8 mouse cellular contexts compared by ENCODE assay signal in the genomic region with DNA sequence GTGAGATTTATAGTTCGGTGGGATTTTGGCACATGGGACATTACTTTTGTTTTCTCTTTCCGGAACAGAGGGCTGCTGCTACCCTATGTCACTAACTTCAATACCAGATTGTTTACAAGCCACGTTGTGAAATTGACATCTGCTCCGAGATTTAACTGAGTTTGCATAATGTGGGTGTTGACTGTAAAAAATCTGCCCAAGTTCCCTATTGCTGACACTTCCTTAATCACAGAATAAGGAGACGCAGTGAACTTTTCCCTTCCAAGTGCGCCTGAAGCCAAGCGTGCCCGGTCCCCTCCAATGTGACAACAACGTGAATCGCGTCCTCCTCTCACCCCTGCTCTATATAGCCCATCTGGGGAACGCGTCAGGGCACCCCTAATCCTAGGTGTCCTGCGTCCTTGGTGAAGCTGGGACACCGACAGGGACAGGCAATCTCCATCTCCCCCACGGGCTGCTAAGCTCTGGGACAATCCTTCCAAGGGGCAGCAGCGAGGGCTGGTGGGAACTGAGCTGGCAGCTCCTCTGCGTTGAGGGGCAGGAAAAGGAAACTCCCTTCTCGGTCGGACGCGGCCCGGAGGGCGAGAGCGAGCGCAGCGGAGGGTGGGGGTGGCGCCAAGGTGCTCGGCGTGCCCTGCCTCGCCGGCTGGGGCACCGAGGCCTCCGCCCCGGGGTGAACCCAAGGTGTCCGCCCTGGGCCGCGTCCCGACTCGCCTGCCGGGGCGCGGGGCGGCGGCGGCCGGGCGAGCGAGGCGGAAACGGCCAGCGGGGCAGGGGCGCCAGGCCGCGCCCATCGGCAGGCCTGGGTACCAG. TPM values are rescaled to one million over a fixed set of nuclear protein-coding genes. Genes with fewer than 3 reads are reported as not detected.
DNase-seq lines count a peak whose midpoint lies in the region; ATAC-seq lines count a peak whose summit lies in the region.

No protein-coding gene starts in this region.

- peak overlapping the region; percentile 98 for H3K27ac ChIP-seq in embryonic facial prominence, embryonic 13.5 days
- H3K27ac ChIP-seq in limb, embryonic 13.5 days: peak overlapping the region; percentile 98
- H3K27ac ChIP-seq in midbrain, embryonic 14.5 days (replicated peaks; ENCODE audit: low read depth, low read length): peak overlapping the region; percentile 98

- peak overlapping the region; percentile 85 for H3K4me3 ChIP-seq in embryonic facial prominence, embryonic 13.5 days
- H3K4me3 ChIP-seq in limb, embryonic 13.5 days: peak overlapping the region; percentile 85
- H3K4me3 ChIP-seq in midbrain, embryonic 14.5 days (replicated peaks; ENCODE audit: low read depth, low read length): peak overlapping the region; percentile 83

- H3K4me2 ChIP-seq in embryonic facial prominence, embryonic 13.5 days: peak overlapping the region; percentile 80
- H3K4me2 ChIP-seq in limb, embryonic 13.5 days (replicated peaks): peak overlapping the region; percentile 88
- H3K4me2 ChIP-seq in midbrain, embryonic 14.5 days (ENCODE audit: low read length): peak overlapping the region; percentile 84

- ATAC-seq in embryonic facial prominence, embryonic 13.5 days (ENCODE audit: insufficient number of reproducible peaks, insufficient read depth, low FRiP score, low TSS enrichment, low read depth): peak; percentile 57
- ATAC-seq in limb, embryonic 13.5 days (ENCODE audit: low FRiP score, low read depth): peak; percentile 16
- ATAC-seq in midbrain, embryonic 14.5 days (ENCODE audit: low FRiP score, low TSS enrichment): peak; percentile 58; the same call in 1 of the 2 replicates

- WGBS in embryonic facial prominence, embryonic 13.5 days: under 1% methylated on average over 40 of the region's 56 CpGs
- under 1% methylated on average over 37 of the region's 56 CpGs for WGBS in limb, embryonic 13.5 days
- WGBS in midbrain, embryonic 14.5 days: under 1% methylated on average over 56 of the region's 56 CpGs

- H3K27me3 ChIP-seq in embryonic facial prominence, embryonic 13.5 days: no peaks in the 10 kb centered on the region
- no peaks in the 10 kb centered on the region for H3K27me3 ChIP-seq in limb, embryonic 13.5 days
- H3K27me3 ChIP-seq in midbrain, embryonic 14.5 days (ENCODE audit: control insufficient read depth, insufficient read depth, low read length): no peaks in the 10 kb centered on the region

- peak overlapping the region; percentile 87 for H3K9ac ChIP-seq in embryonic facial prominence, embryonic 13.5 days
- H3K9ac ChIP-seq in limb, embryonic 13.5 days: peak overlapping the region; percentile 93
- peak overlapping the region; percentile 88 for H3K9ac ChIP-seq in midbrain, embryonic 14.5 days (replicated peaks; ENCODE audit: low read length)

- H3K36me3 ChIP-seq in embryonic facial prominence, embryonic 13.5 days: no peaks in the 10 kb centered on the region
- no peaks in the 10 kb centered on the region for H3K36me3 ChIP-seq in limb, embryonic 13.5 days
- no peaks in the 10 kb centered on the region for H3K36me3 ChIP-seq in midbrain, embryonic 14.5 days (ENCODE audit: control insufficient read depth, insufficient read depth, low read length)

- no peaks in the 10 kb centered on the region for H3K9me3 ChIP-seq in embryonic facial prominence, embryonic 13.5 days
- H3K9me3 ChIP-seq in limb, embryonic 13.5 days: no peaks in the 10 kb centered on the region
- H3K9me3 ChIP-seq in midbrain, embryonic 14.5 days (ENCODE audit: control insufficient read depth, low read length): no peaks in the 10 kb centered on the region

- peak; percentile 68 for DNase-seq in 3T3-L1 (ENCODE audit: low read depth, low spot score)
- peak; percentile 65 for DNase-seq in adrenal gland, postnatal 25 days
- DNase-seq in heart, adult 9 months (ENCODE audit: low spot score in 2 of 2): peak; percentile 67 to 74
- peak; percentile 60 for DNase-seq in kidney, adult 9 months
- peak; percentile 73 for DNase-seq in midbrain, embryonic 14.5 days
- DNase-seq in spleen, adult 12 weeks (ENCODE audit: low spot score): peak; percentile 75

- H3K4me1 ChIP-seq in embryonic facial prominence, embryonic 13.5 days: peaks cover 24% of the 10 kb centered on the region
- H3K4me1 ChIP-seq in limb, embryonic 13.5 days: peaks cover 45% of the 10 kb centered on the region
- H3K4me1 ChIP-seq in midbrain, embryonic 14.5 days (ENCODE audit: control insufficient read depth, insufficient read depth, low read length): peaks cover 21% of the 10 kb centered on the region

RNA-seq across cellular contexts. Expression of a gene that starts 0.8 kb away (rescaled TPM):
- total RNA-seq in adrenal gland, postnatal 25 days (2021): 180 and 199 TPM in 2 replicates
- 87.0 and 89.7 TPM in 2 replicates for polyA plus RNA-seq in embryonic facial prominence, embryonic 13.5 days (2015; fragmentation: Nextera tagmentation; extraction: Ambion mirVana)
- 116 and 126 TPM in 2 replicates for polyA plus RNA-seq in limb, embryonic 13.5 days (2015; fragmentation: Nextera tagmentation; extraction: Ambion mirVana)
- polyA plus RNA-seq in midbrain, embryonic 14.5 days (2014; fragmentation: Nextera tagmentation; extraction: Ambion mirVana): 110 and 119 TPM in 2 replicates

RNA-seq across cellular contexts. Expression of a gene that starts 41.5 kb away (rescaled TPM):
- total RNA-seq in adrenal gland, postnatal 25 days (2021): 9.2 TPM in 2 replicates
- 0.56 and 0.95 TPM in 2 replicates for polyA plus RNA-seq in embryonic facial prominence, embryonic 13.5 days (2015; fragmentation: Nextera tagmentation; extraction: Ambion mirVana)
- polyA plus RNA-seq in limb, embryonic 13.5 days (2015; fragmentation: Nextera tagmentation; extraction: Ambion mirVana): 0.42 and 0.77 TPM in 2 replicates
- 0.18 and 0.25 TPM in 2 replicates for polyA plus RNA-seq in midbrain, embryonic 14.5 days (2014; fragmentation: Nextera tagmentation; extraction: Ambion mirVana)

Comparison
In these comparisons a context has a peak if more than half of its experiments do, and no peak if none do; other contexts are left out.
1. Peak in every context shown above with its lines: DNase-seq, ATAC-seq, H3K4me3 ChIP-seq and H3K27ac ChIP-seq.